ENCODE assay signal across 11 mouse cellular contexts in genomic region chr13:94439386-94439785, GRCm38 (mm10).
DNase-seq lines count a peak whose midpoint lies in the region; ATAC-seq and TF ChIP-seq lines count a peak whose summit lies in the region.
"Had no signal": no experiment of that assay in that cellular context is flagged by ENCODE, and none has a peak within 500 bp of the region (broad histone marks: within the 10 kb centered on the region; RNA-seq: fewer than 3 reads in every experiment).

No protein-coding gene starts in this region.

- no peaks in the 10 kb centered on the region for H3K4me1 ChIP-seq in stomach, postnatal 0 days (replicated peaks; ENCODE audit: control insufficient read depth, insufficient read depth)
- H3K4me1 ChIP-seq: liver, embryonic 13.5 days had no signal

- 43% methylated on average over 5 of the region's 5 CpGs for WGBS in stomach, postnatal 0 days

- TF ChIP-seq CTCF in stomach, postnatal 0 days (IDR thresholded peaks at IDR 0.05; ENCODE audit: low read depth): no peak

- no peaks in the 10 kb centered on the region; the same call in 1 of the 2 replicates for H3K36me3 ChIP-seq in stomach, postnatal 0 days (ENCODE audit: control insufficient read depth, insufficient read depth, low read length)

- DNase-seq in gastrocnemius, postnatal 10 days: peak; percentile 31
- no peak for DNase-seq in gastrocnemius, postnatal 25 days
- peak; percentile 4 to 12 for DNase-seq in left cerebral cortex, postnatal 14 days (ENCODE audit: low spot score in 2 of 2)
- no peak for DNase-seq in left cerebral cortex, adult 9 months (ENCODE audit: low spot score in 2 of 2)
- DNase-seq in adipocyte (ENCODE audit: low spot score): peak; percentile 53
- DNase-seq in kidney, postnatal 4 days: peak; percentile 55 to 63
- no peak for DNase-seq in stomach, postnatal 0 days (ENCODE audit: low spot score)
- DNase-seq in thymus, postnatal 0 days (ENCODE audit: low spot score): no peak
- DNase-seq: liver, embryonic 13.5 days; thymus, postnatal 25 days had no signal

- no peak overlapping the region for H3K4me2 ChIP-seq in stomach, postnatal 0 days (replicated peaks; ENCODE audit: low read depth)
- H3K4me2 ChIP-seq: liver, embryonic 13.5 days had no signal

- H3K9me3 ChIP-seq in stomach, postnatal 0 days (ENCODE audit: control insufficient read depth, low read length): no peaks in the 10 kb centered on the region
- H3K9me3 ChIP-seq: liver, embryonic 13.5 days had no signal

- no peaks in the 10 kb centered on the region for H3K27me3 ChIP-seq in stomach, postnatal 0 days (ENCODE audit: control insufficient read depth, insufficient read depth, low read length)
- H3K27me3 ChIP-seq: liver, embryonic 13.5 days had no signal

- no peak overlapping the region for H3K4me3 ChIP-seq in stomach, postnatal 0 days (ENCODE audit: low read depth, low read length)
- H3K4me3 ChIP-seq: liver, embryonic 13.5 days had no signal

- H3K27ac ChIP-seq in stomach, postnatal 0 days (replicated peaks): no peak overlapping the region
- H3K27ac ChIP-seq: liver, embryonic 13.5 days had no signal

- intact Hi-C loops in left cerebral cortex, postnatal 14 days (cut with DNase I): no loop called here

- no peak for TF ChIP-seq EP300 in stomach, postnatal 0 days (optimal IDR thresholded peaks at IDR 0.05)

- no peak for ATAC-seq in stomach, postnatal 0 days (ENCODE audit: low FRiP score, low TSS enrichment)
- ATAC-seq: forebrain, embryonic 16.5 days had no signal

- H3K9ac ChIP-seq in stomach, postnatal 0 days (ENCODE audit: low read length): no peak overlapping the region
- H3K9ac ChIP-seq: liver, embryonic 13.5 days had no signal

Comparison
In these comparisons a context has a peak if more than half of its experiments do, and no peak if none do; other contexts are left out.
1. DNase-seq: peak in gastrocnemius, postnatal 10 days (single experiment), left cerebral cortex, postnatal 14 days (2 of 2), adipocyte (single experiment) and kidney, postnatal 4 days (2 of 2); none in gastrocnemius, postnatal 25 days (single experiment), left cerebral cortex, adult 9 months (0 of 2), stomach, postnatal 0 days (single experiment) and thymus, postnatal 0 days (single experiment).